Mouse (Mus musculus): ENCODE data around the gene Cradd.

GRCm38 (mm10) chr10:95268366-95268765 lies 55.6 kb downstream of the Cradd start:
- TF ChIP-seq CTCF (IDR thresholded peaks at IDR 0.05; ENCODE audit: extremely low read depth, insufficient read length, insufficient replicate concordance, low read depth, low read length) (no peak), POLR2A (IDR thresholded peaks at IDR 0.05; ENCODE audit: low read depth, low read length) (no peak)

Measured in small intestine, adult 2 months (tissue).